In the genomic region with DNA sequence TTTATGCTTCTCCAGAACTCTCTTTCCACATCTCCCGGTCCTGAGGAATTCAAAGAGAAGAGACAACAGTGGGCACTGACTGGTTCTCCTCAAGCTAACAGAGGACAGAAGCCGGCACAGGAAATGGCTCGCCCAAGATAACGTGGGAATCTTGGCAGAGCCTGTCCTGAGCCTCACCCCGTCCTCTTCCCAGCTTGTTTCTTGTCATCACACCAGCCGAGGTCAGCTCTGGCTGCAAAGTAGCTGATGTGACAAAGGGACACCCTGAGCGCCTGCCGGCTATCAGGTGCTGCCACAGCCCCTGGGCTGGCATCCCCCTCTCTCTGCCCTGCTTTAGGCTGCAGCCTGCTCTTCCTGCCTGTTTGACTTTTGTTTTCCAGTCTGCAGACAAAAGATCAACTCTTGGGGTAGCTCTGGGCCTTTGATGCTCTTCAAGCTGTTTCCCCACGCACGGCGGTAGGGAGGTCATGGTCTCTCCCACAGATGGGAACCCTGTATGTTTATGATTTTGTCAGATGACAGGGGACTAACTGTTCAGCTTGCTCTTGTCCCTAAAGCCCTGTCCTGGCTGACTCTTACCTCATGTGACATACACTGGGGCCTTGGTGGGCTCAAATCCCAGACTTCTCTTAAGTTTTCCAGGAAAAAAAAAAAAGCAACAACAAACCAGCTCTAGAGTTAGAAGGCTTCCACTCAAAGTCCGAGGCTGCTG, we compare ENCODE assay signal across 13 mouse cellular contexts. TPM values are rescaled to one million over a fixed set of nuclear protein-coding genes. Genes with fewer than 3 reads are reported as not detected.
DNase-seq lines count a peak whose midpoint lies in the region; ATAC-seq lines count a peak whose summit lies in the region.
"Had no signal": no experiment of that assay in that cellular context is flagged by ENCODE, and none has a peak within 500 bp of the region (broad histone marks: within the 10 kb centered on the region; RNA-seq: fewer than 3 reads in every experiment).

No protein-coding gene starts in this region.

- H3K9me3 ChIP-seq in forebrain, embryonic 13.5 days (replicated peaks): no peaks in the 10 kb centered on the region
- H3K9me3 ChIP-seq in forebrain, embryonic 11.5 days (ENCODE audit: control insufficient read depth, low read length): no peaks in the 10 kb centered on the region
- no peaks in the 10 kb centered on the region for H3K9me3 ChIP-seq in midbrain, embryonic 14.5 days (ENCODE audit: control insufficient read depth, low read length)
- no peaks in the 10 kb centered on the region for H3K9me3 ChIP-seq in midbrain, embryonic 13.5 days
- no peaks in the 10 kb centered on the region for H3K9me3 ChIP-seq in liver, embryonic 13.5 days (replicated peaks)
- H3K9me3 ChIP-seq in forebrain, embryonic 14.5 days (replicated peaks; ENCODE audit: control insufficient read depth, low read length): no peaks in the 10 kb centered on the region
- H3K9me3 ChIP-seq: limb, embryonic 15.5 days had no signal

- no peak overlapping the region for H3K4me2 ChIP-seq in forebrain, embryonic 13.5 days
- H3K4me2 ChIP-seq in forebrain, embryonic 11.5 days (ENCODE audit: low read depth, low read length, severe bottlenecking): no peak overlapping the region
- no peak overlapping the region for H3K4me2 ChIP-seq in midbrain, embryonic 14.5 days (ENCODE audit: low read length)
- H3K4me2 ChIP-seq in midbrain, embryonic 13.5 days (replicated peaks): no peak overlapping the region
- H3K4me2 ChIP-seq in liver, embryonic 13.5 days: no peak overlapping the region
- H3K4me2 ChIP-seq in forebrain, embryonic 14.5 days (ENCODE audit: low read length): no peak overlapping the region
- H3K4me2 ChIP-seq: hindbrain, embryonic 14.5 days; limb, embryonic 15.5 days had no signal

- no peak overlapping the region for H3K4me3 ChIP-seq in forebrain, embryonic 13.5 days
- no peak overlapping the region for H3K4me3 ChIP-seq in forebrain, embryonic 11.5 days (ENCODE audit: low read depth, low read length)
- H3K4me3 ChIP-seq in midbrain, embryonic 14.5 days (replicated peaks; ENCODE audit: low read depth, low read length): no peak overlapping the region
- H3K4me3 ChIP-seq in midbrain, embryonic 13.5 days (replicated peaks): no peak overlapping the region
- no peak overlapping the region for H3K4me3 ChIP-seq in liver, embryonic 13.5 days (replicated peaks)
- H3K4me3 ChIP-seq in forebrain, embryonic 14.5 days (ENCODE audit: low read depth, low read length): no peak overlapping the region
- H3K4me3 ChIP-seq: left cerebral cortex, adult 2 months; limb, embryonic 15.5 days; myocyte had no signal

- no peak for DNase-seq in forebrain, embryonic 11.5 days (ENCODE audit: low spot score)
- DNase-seq in midbrain, embryonic 14.5 days: no peak
- no peak for DNase-seq in liver, embryonic 13.5 days
- DNase-seq in lung, postnatal 36 days: peak; percentile 85
- no peak for DNase-seq in forebrain, embryonic 14.5 days (ENCODE audit: low spot score)
- DNase-seq in B cell, adult 2 months: no peak
- DNase-seq: cerebellum, adult 11 months had no signal

- no peak overlapping the region for H3K27ac ChIP-seq in forebrain, embryonic 13.5 days
- no peak overlapping the region for H3K27ac ChIP-seq in forebrain, embryonic 11.5 days (ENCODE audit: low read depth, low read length)
- no peak overlapping the region for H3K27ac ChIP-seq in midbrain, embryonic 14.5 days (replicated peaks; ENCODE audit: low read depth, low read length)
- no peak overlapping the region; the same call in 1 of the 2 replicates for H3K27ac ChIP-seq in midbrain, embryonic 13.5 days
- no peak overlapping the region for H3K27ac ChIP-seq in liver, embryonic 13.5 days
- H3K27ac ChIP-seq in forebrain, embryonic 14.5 days (ENCODE audit: low read depth, low read length): no peak overlapping the region
- H3K27ac ChIP-seq: hindbrain, embryonic 14.5 days; left cerebral cortex, adult 2 months; limb, embryonic 15.5 days had no signal

- H3K4me1 ChIP-seq in forebrain, embryonic 13.5 days: no peaks in the 10 kb centered on the region
- no peaks in the 10 kb centered on the region for H3K4me1 ChIP-seq in forebrain, embryonic 11.5 days (replicated peaks; ENCODE audit: control insufficient read depth, insufficient read depth, low read length)
- no peaks in the 10 kb centered on the region for H3K4me1 ChIP-seq in midbrain, embryonic 14.5 days (ENCODE audit: control insufficient read depth, insufficient read depth, low read length)
- H3K4me1 ChIP-seq in midbrain, embryonic 13.5 days (replicated peaks): no peaks in the 10 kb centered on the region
- no peaks in the 10 kb centered on the region for H3K4me1 ChIP-seq in liver, embryonic 13.5 days (replicated peaks)
- no peaks in the 10 kb centered on the region for H3K4me1 ChIP-seq in forebrain, embryonic 14.5 days (ENCODE audit: control insufficient read depth, insufficient read depth, low read length)
- H3K4me1 ChIP-seq: limb, embryonic 15.5 days had no signal

- H3K27me3 ChIP-seq in forebrain, embryonic 13.5 days: no peaks in the 10 kb centered on the region
- H3K27me3 ChIP-seq in forebrain, embryonic 11.5 days (ENCODE audit: control insufficient read depth, insufficient read depth, low read length): no peaks in the 10 kb centered on the region
- H3K27me3 ChIP-seq in midbrain, embryonic 14.5 days (ENCODE audit: control insufficient read depth, insufficient read depth, low read length): no peaks in the 10 kb centered on the region
- H3K27me3 ChIP-seq in midbrain, embryonic 13.5 days: no peaks in the 10 kb centered on the region
- no peaks in the 10 kb centered on the region for H3K27me3 ChIP-seq in liver, embryonic 13.5 days
- no peaks in the 10 kb centered on the region for H3K27me3 ChIP-seq in forebrain, embryonic 14.5 days (replicated peaks; ENCODE audit: control insufficient read depth, insufficient read depth, low read length)
- H3K27me3 ChIP-seq: limb, embryonic 15.5 days had no signal

- no peaks in the 10 kb centered on the region for H3K36me3 ChIP-seq in forebrain, embryonic 13.5 days (ENCODE audit: poor library complexity, severe bottlenecking)
- no peaks in the 10 kb centered on the region for H3K36me3 ChIP-seq in forebrain, embryonic 11.5 days (ENCODE audit: control insufficient read depth, insufficient read depth, low read length)
- H3K36me3 ChIP-seq in midbrain, embryonic 14.5 days (ENCODE audit: control insufficient read depth, insufficient read depth, low read length): no peaks in the 10 kb centered on the region
- H3K36me3 ChIP-seq in midbrain, embryonic 13.5 days: no peaks in the 10 kb centered on the region
- no peaks in the 10 kb centered on the region for H3K36me3 ChIP-seq in liver, embryonic 13.5 days
- H3K36me3 ChIP-seq in forebrain, embryonic 14.5 days (ENCODE audit: control insufficient read depth, insufficient read depth, low read length): no peaks in the 10 kb centered on the region
- H3K36me3 ChIP-seq: limb, embryonic 15.5 days had no signal

- no peak for ATAC-seq in forebrain, embryonic 13.5 days
- no peak for ATAC-seq in forebrain, embryonic 11.5 days (replicated peaks; ENCODE audit: low FRiP score)
- no peak for ATAC-seq in midbrain, embryonic 14.5 days (ENCODE audit: low FRiP score, low TSS enrichment)
- no peak for ATAC-seq in midbrain, embryonic 13.5 days
- ATAC-seq in liver, embryonic 13.5 days (ENCODE audit: low read depth): 0 out of 2 replicates have a peak, but pooled peaks have one; percentile 39
- no peak for ATAC-seq in forebrain, embryonic 14.5 days

- 0 out of 2 replicates have a peak overlapping the region, but pooled peaks have one; percentile 18 for H3K9ac ChIP-seq in forebrain, embryonic 13.5 days
- no peak overlapping the region; the same call in 1 of the 2 replicates for H3K9ac ChIP-seq in forebrain, embryonic 11.5 days (ENCODE audit: low read length)
- H3K9ac ChIP-seq in midbrain, embryonic 14.5 days (replicated peaks; ENCODE audit: low read length): 0 out of 2 replicates have a peak overlapping the region, but pooled peaks have one; percentile 16
- H3K9ac ChIP-seq in midbrain, embryonic 13.5 days (replicated peaks): no peak overlapping the region
- no peak overlapping the region for H3K9ac ChIP-seq in liver, embryonic 13.5 days
- no peak overlapping the region for H3K9ac ChIP-seq in forebrain, embryonic 14.5 days (ENCODE audit: low read length)
- H3K9ac ChIP-seq: hindbrain, embryonic 14.5 days; limb, embryonic 15.5 days had no signal

- 63% methylated on average over 12 of the region's 12 CpGs for WGBS in forebrain, embryonic 13.5 days
- 69% methylated on average over 12 of the region's 12 CpGs for WGBS in forebrain, embryonic 11.5 days
- WGBS in midbrain, embryonic 14.5 days: 65% methylated on average over 12 of the region's 12 CpGs
- 63% methylated on average over 12 of the region's 12 CpGs for WGBS in midbrain, embryonic 13.5 days
- WGBS in liver, embryonic 13.5 days (ENCODE audit: insufficient replicate concordance): 27% methylated on average over 12 of the region's 12 CpGs
- 67% methylated on average over 12 of the region's 12 CpGs for WGBS in forebrain, embryonic 14.5 days

RNA-seq across cellular contexts. Expression of gene Smim12, which starts 14.8 kb away (rescaled TPM):
- polyA plus RNA-seq in forebrain, embryonic 13.5 days (2015; fragmentation: Nextera tagmentation; extraction: Ambion mirVana): 50.4 and 51.3 TPM in 2 replicates
- polyA plus RNA-seq in forebrain, embryonic 11.5 days (2014; fragmentation: Nextera tagmentation; extraction: Ambion mirVana): 53.3 and 54.5 TPM in 2 replicates
- polyA plus RNA-seq in midbrain, embryonic 14.5 days (2014; fragmentation: Nextera tagmentation; extraction: Ambion mirVana): 43.0 and 52.2 TPM in 2 replicates
- 45.1 and 48.0 TPM in 2 replicates for polyA plus RNA-seq in midbrain, embryonic 13.5 days (2015; fragmentation: Nextera tagmentation; extraction: Ambion mirVana)
- 29.1 and 33.0 TPM in 2 replicates for polyA plus RNA-seq in liver, embryonic 13.5 days (2015; fragmentation: Nextera tagmentation; extraction: Ambion mirVana)
- 53.2 and 61.1 TPM in 2 replicates for polyA plus RNA-seq in forebrain, embryonic 14.5 days (2014; fragmentation: Nextera tagmentation; extraction: Ambion mirVana)

RNA-seq across cellular contexts. Expression of gene Gja4, which starts 55.5 kb away (rescaled TPM):
- 11.4 and 13.1 TPM in 2 replicates for polyA plus RNA-seq in forebrain, embryonic 13.5 days (2015; fragmentation: Nextera tagmentation; extraction: Ambion mirVana)
- polyA plus RNA-seq in forebrain, embryonic 11.5 days (2014; fragmentation: Nextera tagmentation; extraction: Ambion mirVana): 12.3 and 13.9 TPM in 2 replicates
- 15.7 and 24.4 TPM in 2 replicates for polyA plus RNA-seq in midbrain, embryonic 14.5 days (2014; fragmentation: Nextera tagmentation; extraction: Ambion mirVana)
- 17.8 and 17.9 TPM in 2 replicates for polyA plus RNA-seq in midbrain, embryonic 13.5 days (2015; fragmentation: Nextera tagmentation; extraction: Ambion mirVana)
- 2.6 and 2.8 TPM in 2 replicates for polyA plus RNA-seq in liver, embryonic 13.5 days (2015; fragmentation: Nextera tagmentation; extraction: Ambion mirVana)
- 20.9 and 21.4 TPM in 2 replicates for polyA plus RNA-seq in forebrain, embryonic 14.5 days (2014; fragmentation: Nextera tagmentation; extraction: Ambion mirVana)

Comparison
In these comparisons a context has a peak if more than half of its experiments do, and no peak if none do; other contexts are left out.
1. H3K9ac ChIP-seq: peak in forebrain, embryonic 13.5 days (single experiment) and midbrain, embryonic 14.5 days (single experiment); none in forebrain, embryonic 11.5 days (single experiment), midbrain, embryonic 13.5 days (single experiment), liver, embryonic 13.5 days (single experiment) and forebrain, embryonic 14.5 days (single experiment).